Mouse (Mus musculus) kidney, postnatal 36 days (tissue): ENCODE measurements around the gene Pecam1.
"Not testable (repeated sequence)": the region's sequence is repeated elsewhere in the genome, so short reads cannot be mapped to it uniquely, and the experiment has no call there.

Experiments used
- DNase-seq, 2 experiments: peaks; one replicate each; pipeline ENCODE4 v3.0.0; 2021 to 2022; ENCODE audit warnings: mixed read lengths in 2 of 2

The Pecam1 gene

DNA sequence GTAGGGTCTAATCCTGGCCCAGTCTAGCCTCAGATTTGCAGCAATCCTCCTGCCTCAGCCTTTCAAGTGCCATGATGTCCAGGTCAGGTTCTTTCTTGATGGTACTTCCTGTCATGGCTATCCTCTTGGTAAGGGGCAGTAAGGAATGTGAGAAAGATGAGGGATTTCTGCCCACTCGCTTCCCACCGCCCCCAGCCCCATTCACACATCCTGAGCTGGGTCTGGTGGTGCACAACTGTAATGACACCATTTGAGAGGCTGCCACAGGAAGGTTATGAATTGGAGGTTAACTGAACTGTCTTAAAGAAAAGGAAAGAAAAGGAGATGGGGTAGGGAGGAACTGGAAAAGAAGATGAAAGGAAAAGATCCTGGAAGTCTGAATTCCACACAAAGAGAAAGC is 84.6 kb downstream of the Pecam1 start:
- no peak for DNase-seq

DNA sequence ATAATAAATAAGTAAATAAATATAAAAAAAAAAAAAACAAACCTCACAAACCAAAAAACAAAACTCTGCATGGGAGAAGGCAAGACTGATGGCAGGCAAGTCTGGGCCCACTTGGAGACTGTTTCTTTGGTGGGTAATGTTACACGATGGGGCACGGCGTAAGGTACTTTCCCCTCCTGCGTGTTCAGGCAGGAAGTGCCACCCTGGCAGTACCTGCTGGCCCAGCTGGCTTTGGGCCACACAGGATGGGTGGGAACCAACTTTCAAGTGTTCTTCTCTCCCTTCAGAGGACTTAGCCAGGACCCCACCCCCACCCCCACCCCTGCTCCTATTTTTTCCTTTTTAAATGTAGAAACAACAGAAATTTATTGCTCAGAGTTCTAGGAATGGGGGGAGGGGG is 85.1 kb downstream of the Pecam1 start:
- DNase-seq, result peak; percentile 49 to 55

DNA sequence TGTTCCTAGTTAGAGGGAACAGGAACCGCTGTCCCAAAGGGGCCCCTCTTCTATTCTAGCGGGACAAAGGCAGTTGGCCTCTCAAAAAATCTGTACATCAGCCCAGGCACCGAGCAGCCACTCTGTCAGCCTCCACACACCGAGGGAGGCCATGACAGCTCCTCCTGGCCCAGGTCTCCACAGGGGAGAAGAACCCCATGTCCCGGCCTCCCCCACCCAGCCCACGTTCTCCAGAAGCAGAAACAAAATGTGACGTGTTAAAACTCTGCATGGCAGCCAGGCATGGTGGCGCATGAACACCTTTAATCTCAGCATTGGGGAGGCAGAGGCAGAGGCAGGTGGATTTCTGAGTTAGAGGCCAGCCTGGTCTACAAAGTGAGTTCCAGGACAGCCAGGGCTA is 85.7 kb downstream of the Pecam1 start:
- DNase-seq, result no peak

DNA sequence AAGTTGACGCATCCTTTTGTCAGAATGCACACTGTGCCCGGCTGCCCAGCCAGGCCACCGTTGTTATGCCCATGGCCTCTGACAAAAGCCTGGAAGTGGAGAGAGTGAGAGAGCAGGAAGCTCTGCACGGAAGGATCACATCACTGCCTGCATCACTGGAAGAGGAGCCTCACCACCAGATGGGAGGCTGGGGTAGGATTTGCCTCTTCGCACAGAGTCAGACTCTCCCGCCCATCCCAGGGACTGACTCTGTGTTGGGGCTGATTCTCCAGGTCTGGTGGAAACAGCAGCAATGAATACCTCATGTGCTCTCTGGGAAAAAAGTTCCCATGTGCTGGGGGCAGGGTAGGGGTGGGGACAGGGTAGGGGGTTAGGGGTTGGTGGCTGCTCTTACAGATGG is 86.6 kb downstream of the Pecam1 start:
- DNase-seq, result no peak

DNA sequence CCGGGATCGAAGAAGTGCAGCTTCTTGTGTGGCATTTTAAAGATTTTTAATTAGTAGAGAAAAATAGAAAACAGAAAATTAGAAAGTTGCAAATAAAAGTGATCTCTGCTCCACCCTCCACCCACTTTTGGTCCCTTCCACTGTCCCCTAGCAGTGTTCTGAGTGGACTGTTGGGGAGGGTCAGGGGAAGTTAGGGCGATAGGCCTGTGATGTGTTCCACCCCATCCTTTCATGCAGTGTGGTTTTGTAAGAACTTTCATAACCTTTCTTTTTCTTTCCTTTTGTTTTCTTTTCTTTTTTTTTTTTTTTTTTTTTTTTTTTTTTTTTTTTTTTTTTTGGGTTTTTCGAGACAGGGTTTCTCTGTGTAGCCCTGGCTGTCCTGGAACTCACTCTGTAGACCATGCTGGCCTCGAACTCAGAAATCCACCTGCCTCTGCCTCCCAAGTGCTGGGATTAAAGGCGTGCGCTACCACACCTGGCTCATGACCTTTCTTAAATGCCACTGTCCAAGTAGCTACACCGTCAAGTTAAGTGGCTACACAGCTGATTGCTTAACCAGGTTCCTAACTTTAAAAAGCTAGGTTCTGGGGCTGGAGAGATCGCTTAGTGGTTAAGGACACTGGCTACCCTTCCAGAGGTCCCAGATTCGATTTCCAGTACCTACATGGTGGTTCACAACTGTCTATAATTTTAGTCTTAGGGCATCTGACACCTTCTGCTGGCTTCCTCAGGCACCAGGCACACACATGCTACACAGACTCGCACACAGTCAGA is 87.6 kb downstream of the Pecam1 start:
- DNase-seq, result no peak

DNA sequence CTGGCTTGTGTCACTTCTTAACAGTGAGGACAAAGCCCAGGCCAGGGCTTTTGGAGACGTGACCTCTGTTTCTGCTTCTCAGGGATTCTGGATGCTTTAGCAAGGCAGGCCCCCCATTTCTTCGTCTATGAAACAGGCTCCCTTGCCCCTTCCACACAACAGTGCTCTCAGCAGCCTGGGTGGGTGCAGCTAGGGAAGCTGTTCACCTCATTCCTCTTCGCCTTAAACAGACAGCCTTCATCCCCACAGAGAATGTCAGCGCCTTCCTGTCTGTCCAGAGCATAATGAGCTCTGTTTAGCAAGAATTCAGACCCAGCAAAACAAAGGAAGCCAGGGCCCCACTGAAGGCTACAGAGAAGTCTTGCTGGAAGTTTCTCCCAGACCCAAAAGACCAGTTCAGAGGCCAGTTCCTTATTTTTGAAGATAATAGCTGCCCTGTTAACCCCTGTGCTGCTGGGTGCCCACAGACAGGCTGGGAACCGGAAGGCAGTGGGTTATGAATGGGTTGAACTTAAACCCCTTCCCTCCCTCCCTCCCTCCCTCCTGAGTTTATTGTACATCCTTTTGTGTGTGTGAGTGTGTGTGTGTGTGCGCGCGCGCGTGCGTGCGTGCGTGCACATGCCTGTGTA is 89.9 kb downstream of the Pecam1 start:
- peak; percentile 42 to 44 for DNase-seq

DNA sequence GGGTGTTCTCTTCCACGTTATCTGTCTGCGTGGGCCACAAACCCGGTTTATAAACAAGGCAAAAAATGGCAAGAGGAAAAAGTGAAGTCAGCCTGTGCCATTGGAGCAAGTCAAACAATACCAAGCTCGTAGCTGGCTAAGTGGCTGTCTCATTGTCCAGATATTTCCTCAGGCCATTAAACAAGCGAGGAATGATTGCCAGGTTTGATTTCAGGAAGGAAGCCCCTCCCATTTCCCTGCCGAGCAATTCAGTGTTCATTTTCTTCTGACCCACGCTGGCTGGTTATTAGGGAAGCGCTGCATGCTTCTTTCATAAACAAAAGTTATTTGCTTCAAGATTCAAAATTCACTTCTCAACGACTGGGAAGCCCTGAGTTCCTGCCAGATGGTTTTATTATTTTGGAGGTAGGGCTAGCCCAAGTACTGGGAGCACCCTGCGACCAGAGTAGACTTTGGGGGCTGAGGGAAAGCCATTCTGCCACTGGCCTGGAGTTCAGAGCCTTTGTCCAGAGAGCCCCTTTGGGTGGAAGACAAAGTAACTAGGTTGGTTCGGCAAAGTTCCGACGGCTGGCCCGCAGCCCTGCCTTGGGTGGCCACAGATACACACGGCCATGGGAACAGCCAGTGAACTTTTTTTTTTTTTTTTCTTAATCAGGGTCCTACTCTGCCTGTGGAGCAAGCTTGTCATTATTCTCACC is 90.7 kb downstream of the Pecam1 start:
- peak; percentile 58 to 85 for DNase-seq

DNA sequence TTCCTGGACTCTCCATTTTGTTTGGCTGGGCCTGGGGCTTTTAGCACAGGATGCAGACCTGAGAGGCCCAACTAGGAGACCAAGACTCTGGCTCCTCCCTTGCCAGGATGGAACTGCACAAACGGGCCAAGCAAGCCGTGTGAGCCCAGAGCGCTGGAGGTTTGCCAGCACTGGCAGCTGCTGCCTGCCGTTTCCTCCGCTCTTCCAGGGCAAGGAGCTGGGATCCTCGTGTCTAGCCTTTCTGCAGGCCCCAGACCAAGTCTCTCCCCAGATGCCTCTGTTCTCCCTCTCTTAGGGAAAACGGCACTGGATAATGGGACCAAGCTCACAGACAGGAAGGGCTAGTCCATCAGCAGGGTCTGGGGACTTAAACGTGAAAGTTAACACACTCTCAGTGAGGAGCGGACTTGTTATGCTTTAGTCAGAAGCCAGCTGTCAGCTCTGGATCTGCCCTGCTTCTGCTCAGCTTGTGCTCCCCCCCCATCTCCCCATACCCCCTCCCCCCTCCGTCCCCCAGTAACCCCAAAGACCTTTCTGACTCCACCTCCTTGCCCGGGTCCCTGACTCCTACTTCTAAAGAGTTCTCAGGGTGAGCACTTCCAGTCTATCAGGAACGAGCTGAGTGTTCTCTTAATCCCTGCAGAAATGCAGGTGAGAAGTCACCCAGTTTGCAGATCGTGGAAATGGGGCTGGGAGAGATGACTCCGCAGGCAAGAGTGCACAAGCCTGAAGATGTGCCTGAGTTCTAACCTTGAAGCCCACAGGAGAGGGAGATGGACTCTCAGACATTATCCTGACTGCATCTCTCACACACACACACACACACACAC is 92.2 kb downstream of the Pecam1 start:
- peak; percentile 77 to 90 for DNase-seq

DNA sequence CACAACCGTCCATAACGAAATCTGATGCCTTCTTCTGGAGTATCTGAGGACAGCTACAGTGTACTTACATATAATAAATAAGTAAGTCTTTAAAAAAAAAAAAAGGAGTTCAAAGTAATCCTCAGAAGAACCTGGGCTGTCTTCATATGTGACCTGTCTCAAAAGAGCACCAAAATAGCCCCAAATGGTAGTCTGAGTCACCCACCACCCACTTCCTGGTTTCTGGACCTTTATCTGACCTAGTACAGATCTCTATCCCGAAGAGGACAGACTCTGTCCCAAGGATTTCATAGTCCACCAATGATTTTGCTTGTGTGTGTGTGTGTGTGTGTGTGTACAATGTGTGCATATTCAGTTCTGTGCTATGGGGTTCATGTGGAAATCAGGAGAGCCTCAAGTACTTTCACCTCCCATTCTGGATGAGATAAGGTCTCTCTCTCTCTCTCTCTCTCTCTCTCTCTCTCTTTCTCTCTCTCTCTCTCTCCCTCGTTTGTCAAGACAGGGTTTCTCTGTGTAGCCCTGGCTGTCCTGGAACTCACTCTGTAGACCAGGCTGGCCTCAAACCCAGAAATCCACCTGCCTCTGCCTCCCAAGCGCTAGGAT is 93.4 kb downstream of the Pecam1 start:
- DNase-seq, result not testable (repeated sequence)

DNA sequence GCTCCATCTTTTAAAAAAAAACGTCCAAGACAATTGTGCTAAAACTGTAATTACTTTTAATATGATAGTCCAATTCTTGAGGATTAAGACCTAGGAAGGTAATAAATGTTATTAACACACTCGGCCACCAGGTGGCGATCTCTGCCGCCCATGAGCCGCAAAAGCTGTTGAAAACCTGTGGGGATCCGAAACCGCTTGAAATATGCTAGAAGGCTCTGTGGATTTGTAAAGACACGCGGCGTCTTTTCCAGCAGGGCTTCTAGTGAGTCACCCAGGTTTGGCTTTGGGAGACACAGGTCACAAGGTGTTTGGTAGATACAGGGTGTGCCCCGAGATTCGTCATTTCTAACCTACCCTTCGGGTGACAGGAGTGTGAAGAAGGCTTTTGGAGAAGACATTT is 102.1 kb downstream of the Pecam1 start:
- peak; percentile 64 to 88 for DNase-seq

DNA sequence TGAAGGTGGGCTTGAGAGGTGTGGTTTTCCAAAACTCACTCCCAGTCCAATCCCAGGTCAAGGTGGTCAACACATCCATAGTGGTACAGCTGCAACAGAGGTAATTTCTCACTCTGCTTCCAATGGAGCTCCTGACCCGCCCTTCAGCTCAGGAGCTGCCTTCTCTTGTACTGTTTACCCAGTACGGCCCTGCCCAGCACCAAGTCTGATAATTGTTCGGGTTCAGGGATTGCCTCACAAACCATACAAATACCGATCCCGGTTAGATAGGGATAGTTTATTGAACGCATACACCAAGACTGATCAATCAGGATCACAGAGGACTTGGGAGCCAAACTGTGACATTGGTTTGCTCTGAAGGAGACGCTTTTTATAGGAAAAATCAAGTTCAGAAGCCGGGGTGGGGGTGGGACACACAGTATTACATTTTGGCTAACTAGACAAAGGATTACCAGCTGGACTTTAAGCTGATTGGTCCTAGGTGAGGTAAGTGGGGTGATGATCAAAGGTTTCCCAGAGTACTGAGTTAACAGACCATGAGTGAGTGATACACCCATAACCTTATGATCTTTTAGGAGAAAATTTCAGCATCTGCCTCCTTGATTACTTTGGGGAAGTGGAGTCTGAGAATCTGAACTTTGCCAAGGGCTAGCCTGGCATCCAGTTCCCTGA is 107.3 kb downstream of the Pecam1 start:
- no peak for DNase-seq

DNA sequence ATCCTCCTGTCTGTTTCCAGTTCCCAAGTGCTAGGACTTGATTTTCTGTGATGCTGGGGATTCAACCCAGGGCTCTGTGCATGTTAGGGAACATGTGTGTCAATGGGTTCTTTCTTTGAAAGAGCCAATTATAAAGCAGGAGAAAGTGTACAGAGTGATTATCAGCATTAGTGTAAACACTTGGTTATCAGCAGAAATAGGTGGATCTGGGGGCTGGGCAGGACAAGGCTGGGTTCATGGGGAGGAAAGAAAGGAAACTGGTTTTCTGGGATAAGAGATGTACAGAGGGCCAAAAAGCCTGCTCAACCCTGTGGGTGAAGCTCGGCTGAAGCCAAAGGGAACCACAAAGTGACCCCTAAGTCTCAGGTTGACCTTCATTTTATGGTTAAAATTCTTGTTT is 108.8 kb downstream of the Pecam1 start:
- no peak for DNase-seq

DNA sequence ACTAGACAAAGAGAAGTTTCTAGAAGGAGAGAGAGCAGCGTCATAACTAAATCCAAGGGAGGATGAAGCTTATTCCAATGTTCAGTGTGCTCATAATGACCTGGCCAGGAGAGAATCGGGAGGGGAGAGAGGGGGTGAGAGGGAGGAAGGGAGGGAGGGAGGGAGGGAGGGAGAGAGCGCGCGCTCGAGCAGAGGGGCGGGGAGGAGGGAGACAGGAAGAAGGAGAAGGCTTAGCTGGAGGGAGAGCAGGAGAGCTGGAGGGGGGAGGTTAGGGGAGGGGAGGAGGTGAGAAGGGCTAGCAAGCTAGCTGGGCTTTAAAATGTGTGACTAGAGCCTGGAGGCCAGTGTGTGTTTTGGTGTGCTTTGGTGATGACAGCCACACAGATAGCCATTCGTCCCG is 110.4 kb downstream of the Pecam1 start:
- DNase-seq, result no peak

DNA sequence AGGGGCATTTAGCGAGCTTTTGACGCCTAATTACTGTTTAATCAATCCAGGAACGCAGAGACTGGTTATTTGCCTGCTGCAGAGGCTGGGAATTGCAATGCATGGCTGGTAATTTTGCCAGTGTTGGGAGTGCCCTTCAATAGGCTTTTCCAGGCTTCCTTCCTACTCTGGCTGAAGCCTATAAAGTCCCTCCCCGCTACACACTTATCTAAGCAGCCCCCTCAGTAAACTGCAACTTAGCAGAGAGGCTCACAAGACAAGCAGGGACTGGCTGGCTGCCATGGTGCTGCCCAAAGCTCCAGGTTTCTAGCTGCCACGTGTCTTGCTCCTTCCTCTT is 111.1 kb downstream of the Pecam1 start:
- DNase-seq, result peak in 1 of 2 experiments; percentile 21

DNA sequence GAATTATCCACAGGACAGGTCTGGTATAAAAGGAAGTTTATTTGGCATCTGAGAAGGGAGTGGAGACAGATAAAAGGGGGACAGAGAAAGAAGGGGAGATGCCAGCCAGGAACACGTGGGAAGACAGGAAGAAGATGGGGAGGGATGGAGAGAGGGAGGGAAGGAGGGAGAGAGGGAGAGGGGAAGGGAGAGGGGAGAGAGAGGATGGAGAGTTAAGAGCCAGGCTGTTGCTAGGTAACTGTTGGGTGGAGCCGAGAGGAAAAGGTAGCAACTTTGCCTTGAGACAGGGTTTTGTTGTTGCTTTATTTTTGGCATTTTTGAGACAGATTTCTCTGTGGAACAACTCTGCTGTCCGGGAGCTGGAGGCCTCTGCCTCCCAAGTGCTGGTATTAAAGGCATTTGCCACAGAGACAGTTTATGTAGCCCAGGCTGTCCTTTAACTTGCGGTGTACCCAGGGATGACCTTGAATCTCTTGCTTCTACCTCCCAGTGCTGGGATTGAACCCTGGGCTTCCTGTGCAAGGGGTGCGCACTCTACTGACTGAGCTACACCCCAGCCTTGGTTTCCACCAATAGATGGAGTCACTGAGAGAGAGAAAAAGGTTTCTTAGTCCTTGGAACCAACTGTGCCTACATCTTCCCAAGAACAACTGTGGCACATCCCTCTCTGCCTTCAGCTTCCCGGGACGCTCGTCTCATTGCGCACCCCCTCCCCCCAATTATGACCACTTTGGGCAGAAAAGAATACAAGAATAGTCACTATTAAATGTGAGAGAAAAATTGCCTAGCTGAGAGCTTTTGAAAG is 111.7 kb downstream of the Pecam1 start:
- DNase-seq, result no peak

DNA sequence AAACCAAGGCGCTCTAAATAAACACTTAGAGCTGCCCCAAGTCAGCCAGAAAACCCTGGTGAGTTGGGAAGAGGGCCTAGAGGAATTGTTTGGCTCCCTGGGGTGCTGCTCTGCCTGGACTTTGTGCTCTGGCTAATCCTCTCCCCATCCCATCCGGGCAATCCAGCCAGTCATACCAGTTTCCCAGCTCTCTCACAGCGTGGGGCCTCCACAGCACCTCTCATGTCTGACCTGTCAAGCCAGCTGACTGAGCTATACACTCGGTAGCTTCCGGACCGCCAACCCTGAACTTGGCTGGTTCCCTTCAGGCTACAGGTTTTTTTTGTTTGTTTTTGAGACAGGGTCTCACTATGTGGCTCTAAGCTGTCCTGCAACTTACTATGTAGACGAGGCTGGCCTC is 112.7 kb downstream of the Pecam1 start:
- peak in 1 of 2 experiments; percentile 15 for DNase-seq

DNA sequence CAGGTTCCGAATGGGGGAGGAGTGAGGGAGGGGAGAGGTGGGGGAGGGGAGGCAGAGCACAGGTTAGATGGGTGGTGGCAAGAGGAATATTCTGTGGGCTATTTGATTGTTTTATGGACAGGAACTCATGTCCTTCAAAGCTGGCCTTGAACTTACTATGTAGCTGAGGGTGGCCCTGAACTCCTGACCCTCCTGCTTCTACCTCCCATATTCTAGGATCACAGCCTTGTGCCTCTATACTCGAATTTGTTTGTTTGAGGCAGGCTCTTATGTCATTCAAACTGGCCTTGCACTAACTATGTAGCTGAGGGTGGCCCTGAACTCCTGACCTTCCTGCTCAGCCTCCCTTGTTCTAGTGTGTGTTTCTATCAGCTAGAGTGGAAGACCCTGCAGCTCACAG is 114.5 kb downstream of the Pecam1 start:
- DNase-seq, result no peak

DNA sequence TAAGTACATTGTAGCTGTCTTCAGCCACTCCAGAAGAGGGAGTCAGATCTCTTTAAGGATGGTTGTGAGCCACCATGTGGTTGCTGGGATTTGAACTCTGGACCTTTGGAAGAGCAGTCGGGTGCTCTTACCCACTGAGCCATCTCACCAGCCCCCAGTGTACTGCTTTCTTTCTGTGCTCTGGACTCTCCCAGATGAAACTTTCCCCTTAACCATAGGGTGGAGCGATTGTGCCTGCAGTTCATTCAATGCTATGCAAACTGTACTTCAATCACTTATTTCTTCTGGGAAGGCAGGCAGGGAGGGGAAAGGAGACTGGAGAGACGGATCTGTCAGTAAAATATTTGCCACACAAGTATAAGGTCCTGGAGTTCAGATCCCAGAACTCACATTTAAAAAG is 116.3 kb downstream of the Pecam1 start:
- DNase-seq, result not testable (repeated sequence)

DNA sequence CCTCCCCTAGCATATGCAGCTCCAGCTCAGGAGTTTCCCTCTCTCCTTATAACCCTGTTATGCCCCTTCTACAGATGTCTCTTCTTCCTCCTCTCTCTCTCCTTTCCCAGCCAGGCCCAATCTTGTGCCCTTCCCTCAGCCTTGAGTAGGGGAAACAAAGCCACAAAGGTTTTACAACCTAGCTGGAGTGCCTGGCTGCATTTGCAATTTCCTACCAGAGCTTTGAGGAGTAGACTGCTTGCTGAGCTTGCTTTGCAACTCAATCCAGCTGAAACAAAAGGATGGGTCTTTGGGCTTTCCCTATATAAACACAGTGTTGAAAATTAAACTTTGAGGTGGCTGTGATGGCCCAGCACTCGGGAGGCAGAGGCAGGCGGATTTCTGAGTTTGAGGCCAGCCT is 117.0 kb downstream of the Pecam1 start:
- DNase-seq, result no peak

DNA sequence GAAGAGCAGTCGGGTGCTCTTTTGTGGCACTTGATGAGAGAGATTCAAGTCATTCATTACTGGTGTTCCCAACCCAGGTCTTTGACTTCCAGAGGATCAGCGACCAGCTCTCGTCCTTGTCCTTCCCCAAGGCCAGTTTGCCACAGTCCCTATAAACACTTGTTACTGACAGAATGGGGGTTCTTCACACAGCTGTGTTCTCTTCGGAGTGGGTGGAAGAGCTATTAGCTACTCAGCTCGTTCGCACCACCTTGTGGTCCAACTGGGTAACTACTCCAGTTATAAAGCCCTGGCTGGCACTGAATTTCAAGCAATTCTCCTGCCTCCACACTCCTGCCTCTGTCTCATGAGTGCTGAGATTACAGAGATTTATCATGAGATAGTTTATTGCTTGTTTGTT is 122.7 kb downstream of the Pecam1 start:
- DNase-seq, result peak; percentile 62 to 86

DNA sequence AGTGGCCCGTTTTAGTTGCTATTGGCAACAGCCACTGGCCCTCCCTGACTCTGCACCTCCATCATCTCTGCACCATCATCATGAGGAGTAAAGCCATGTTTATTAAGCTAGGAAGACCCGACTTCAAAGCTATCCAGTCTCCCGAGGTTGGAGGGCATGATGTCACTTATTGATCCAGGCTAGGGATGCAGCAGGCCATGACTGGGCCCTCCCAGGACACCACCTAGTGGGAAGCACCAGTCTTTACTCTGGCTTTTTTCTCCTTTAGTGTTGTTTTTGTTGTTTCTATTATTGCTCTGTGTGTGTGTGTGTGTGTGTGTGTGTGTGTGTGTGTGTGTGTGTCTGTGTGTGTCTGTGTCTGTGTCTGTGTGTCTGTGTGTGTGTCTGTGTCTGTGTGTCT is 124.9 kb downstream of the Pecam1 start:
- DNase-seq, result no peak
